Mouse (Mus musculus) mature B cell (primary cell): ENCODE results near the gene Fam57b.
"Not testable (repeated sequence)": the region's sequence is repeated elsewhere in the genome, so short reads cannot be mapped to it uniquely, and the experiment has no call there.

Experiments used
- in situ Hi-C: fragments of 300-500 bp; cut with MboI; formaldehyde crosslinking; loops from 2 replicates; pipeline ENCODE4 v1.14.3; 2019

Gene Fam57b

DNA sequence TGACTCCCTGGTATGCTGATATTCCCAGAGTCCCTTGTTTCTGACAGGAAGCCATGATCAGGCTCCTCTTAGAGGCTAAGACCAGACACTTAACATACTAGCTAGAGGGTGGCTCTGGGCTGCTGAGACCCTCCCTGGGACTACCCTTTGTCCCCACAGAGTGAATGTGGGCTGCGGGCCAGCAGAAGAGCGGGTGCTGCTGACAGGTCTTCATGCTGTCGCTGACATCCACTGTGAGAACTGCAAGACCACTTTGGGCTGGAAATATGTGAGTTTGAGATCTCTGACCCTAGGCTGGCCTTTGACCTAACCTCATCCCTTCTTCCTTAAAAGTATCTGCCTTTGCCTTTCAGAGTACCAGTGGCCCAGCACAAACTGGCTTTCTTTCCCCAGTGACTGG, 19.3 kb upstream of the Fam57b start:
- in situ Hi-C loops, result no loop called here

DNA sequence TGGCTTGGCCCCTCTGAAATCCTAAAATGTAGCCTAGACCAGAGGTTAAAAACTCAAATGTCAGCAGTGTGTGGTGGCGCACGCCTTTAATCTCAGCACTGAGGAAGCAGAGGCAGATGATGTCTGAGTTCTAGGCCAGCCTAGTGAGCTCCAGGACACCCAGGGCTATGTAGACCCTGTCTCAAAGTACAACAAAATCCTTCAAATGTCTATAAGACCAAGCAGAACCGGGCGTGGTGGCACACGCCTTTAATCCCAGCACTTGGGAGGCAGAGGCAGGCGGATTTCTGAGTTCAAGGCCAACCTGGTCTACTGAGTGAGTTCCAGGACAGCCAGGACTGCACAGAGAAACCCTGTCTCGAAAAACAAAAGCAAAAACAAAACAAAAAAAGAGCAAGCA, 18.4 kb upstream of the Fam57b start:
- in situ Hi-C loops, result not testable (repeated sequence)

DNA sequence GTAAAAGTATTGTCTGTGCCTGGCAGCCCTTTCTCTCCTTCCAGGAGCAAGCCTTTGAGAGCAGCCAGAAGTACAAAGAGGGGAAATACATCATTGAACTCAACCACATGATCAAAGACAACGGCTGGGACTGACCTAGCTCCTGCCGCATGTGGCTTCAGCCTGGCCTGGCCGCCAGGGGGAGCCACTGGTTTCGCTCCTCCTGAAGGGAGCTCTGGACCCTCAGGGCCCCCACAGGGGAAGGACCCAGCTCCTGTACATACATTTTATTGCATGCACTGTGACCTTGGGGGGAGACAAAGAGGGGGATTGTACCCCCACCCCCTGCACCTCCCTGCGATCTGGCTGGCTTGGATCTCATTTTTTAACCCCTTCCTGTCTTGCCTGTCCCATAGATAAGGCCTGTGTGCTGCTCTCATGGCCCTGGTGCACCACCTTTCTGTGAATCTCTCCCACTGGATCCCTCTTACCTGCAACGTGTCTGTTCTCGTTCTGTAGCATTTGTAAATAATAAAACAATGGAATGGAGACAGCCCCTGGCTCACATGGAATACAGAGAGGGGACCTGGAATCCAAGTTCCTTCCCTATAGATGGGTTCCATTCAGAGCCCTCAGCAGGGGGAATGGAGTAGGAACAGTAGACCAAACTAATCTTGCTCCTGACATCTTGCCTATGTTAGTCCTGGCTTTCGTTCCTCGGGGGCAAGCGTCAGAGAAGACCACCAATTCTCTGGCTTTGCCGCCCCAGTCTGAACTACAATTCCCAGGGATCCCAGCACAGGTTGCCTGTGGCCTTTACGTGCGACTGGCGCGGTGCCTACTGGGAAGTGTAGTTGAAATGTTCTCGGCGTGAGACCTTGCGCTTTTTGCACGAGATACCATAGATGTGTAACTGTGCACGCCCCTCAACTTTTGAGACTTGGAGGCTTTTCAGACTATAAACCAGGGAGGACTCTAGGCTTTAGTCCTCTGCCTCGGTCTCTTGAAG, 17.2 kb upstream of the Fam57b start:
- in situ Hi-C loops, result no loop called here

DNA sequence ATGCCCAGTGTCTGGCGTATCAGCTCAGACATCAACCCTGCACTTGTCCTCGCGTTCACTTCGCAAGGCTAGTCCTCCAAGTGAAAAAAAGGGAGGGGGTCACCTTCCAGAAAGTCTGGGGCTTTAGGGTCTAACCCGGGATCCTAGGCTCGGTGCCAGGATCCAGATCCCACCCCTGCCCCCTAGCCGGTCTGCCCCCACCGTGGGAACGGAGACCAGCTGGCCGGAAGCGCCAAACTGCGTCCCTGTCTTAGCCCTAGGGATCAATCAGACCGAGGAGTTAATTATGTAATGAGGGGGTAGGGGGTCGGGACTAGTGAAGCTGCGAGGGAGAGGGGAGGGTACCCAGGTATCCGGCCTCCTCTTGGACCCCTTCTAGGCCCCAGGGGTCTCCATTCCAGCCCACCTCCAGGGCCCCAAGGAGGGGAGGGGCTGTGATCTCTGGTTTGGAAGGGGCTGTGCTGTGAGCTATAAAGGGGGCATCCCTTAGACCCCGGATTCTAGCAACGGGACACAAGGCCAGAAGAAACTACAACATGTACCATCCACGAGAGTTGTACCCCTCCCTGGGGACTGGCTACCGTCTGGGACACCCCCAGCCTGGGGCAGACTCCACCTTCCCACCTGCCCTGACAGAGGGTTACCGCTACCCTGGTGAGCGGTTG, 16.4 kb upstream of the Fam57b start, which contains the start of gene Tbx6:
Tbx6 (plus strand) TSS at position 513 of the 665 bp plus-strand sequence.
- in situ Hi-C loops, result no loop called here

DNA sequence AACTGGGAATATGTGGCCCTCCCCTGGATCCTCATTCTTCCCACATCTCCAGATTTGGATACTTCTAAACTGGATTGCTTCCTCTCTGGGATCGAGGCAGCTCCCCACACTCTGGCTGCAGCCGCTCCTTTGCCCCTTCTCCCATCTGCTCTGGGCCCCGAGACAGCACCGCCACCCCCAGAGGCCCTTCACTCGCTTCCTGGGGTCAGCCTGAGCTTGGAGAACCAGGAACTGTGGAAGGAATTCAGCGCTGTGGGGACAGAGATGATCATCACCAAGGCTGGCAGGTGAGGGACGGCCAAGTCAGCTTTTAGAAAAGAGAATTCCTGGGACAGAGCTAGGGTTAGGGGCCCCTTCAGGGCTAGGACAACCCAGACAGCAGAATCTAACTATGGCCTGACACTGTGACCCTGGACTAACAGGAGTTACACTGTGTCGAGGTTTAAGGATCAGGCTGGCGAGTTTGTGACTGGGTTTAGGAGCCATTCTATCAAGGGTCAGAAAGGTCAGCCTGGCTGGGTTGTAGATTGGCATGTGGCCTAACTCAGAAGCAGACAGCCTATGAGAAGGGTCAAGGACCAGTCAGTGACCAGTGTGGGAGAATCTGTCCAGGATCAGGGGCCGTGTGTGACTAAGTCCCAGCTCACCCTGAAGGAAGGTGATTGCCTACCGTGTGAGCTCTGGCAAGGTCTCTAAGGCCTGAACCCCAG, 15.7 kb upstream of the Fam57b start:
- in situ Hi-C loops, result no loop called here

DNA sequence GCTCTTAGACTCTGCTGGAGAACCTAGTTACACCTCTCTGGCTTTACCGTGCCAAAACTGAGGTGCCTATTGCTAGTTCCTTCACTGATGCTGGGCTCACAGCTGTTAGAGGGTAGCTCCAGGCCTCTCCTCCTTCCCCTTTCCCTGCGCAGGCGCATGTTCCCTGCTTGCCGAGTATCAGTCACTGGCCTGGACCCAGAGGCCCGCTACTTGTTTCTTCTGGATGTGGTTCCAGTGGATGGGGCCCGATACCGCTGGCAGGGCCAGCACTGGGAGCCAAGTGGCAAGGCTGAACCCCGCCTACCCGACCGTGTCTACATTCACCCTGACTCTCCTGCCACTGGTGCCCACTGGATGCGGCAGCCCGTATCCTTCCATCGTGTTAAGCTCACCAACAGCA, 14.8 kb upstream of the Fam57b start:
- in situ Hi-C loops, result no loop called here

DNA sequence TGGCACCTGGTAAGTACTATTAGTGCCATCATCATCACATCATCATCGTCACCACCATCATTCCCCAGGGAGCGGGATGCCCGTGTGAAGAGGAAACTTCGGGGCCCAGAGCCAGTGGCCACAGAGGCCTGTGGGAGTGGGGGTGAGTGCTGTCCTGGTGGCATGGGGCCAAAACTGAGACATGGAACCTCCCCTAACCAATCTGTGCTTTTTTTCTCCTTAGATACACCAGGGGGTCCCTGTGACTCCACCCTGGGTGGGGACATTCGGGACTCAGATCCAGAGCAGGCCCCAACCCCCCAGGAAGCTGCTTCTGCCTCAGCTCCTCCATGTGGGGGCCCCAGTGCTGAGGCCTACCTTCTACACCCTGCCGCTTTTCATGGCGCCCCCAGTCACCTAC, 13.0 kb upstream of the Fam57b start:
- in situ Hi-C loops, result no loop called here

DNA sequence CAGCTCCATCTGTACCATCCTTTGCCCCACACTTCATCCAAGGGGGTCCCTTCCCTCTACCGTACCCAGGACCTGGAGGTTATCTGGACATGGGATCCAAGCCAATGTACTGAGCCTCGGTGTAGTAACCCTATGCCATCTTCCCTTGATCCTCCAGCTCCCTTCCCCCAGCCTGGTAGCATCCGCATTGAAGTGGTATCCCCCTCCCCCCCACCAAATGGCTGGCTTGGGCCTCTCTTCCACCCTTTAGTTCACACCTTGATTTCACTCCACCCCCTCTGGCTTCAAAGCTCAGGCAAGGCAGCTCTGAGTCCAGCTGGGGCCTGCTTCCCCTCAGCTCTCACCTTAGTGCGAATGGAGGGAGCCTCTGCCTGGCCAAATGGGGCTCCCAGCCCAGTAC, 12.4 kb upstream of the Fam57b start:
- in situ Hi-C loops, result no loop called here

DNA sequence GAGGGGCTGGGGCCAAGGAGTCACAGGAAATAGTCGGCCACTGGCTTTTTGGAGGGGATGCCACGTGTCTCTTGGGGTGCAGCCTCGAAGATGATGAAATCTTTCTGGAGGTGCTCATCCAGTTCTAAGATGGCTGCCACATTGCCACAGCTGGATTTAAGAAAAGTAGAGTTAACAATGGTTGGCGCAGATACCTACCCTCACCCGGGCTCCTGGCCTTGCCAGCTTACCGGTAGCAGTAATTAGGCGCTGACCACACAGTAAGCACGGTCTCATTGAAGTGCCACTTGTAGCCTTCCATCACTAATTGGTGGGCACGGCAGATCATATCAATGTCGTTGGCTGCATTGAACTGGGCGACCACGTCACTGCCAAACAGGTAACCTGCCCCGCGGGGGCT, 11.3 kb upstream of the Fam57b start:
- in situ Hi-C loops, result no loop called here

DNA sequence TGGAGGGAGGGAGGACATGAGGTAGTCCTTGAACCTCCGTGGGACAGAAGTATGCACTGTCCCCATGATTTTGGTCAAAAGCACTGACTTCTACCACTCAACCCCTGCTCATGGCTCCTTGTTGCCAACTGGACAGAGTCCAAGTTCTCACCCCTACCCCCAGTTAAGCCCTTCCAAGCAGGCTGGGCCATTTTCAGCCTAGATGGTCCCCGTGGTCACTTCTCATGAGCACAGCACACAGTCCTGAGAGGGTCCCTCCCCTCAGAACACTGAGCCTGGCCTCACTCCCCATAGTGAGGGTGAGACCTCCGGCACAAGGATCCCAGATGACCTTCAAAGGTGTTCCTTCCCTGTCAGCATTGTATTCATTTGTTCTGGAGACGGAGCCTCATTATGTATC, 8.3 kb upstream of the Fam57b start:
- in situ Hi-C loops, result no loop called here

DNA sequence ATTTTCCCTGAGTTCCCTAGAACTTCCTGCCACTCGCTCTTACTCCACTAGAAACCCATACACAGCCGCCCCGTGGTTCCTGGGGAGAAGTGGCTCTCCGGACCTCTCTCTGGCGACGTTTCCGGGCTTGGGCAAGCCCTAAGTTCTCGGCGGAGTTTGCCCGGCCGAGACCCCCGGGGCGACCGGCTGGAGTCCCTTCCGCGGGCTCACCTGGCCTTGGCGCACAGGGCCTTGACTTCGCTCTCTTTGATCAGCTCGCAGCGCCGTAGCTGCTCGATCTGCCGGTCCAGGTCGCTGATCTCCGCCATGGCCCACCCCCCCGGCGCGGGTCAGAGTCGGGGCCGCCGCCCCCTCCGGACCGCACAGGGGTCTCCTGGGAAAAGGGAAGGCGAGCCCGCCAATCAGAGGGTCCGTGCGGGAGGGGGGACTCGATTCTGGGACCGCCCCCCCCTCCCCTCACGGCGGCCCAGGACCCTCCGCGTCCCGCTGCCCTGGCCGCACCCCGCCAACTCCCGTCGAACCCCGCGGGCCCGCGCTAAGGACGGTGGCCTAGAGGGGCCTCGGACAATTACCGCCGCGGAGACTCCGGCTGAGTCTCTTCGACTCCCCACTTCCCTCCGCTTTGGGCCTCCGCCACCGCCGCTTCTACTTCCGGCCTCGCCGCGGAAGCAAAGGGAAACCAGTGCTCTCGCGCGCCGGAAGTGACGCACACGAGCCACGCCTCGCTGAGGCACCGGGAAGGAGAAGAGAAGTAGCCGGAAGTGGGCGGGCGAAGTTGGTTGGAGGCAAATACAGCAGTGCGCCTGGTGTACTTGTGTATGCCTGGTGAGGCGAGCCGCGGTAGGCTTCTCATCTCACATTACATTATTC, 5.4 kb upstream of the Fam57b start, which contains the start of gene Ppp4c:
Ppp4c (minus strand) TSS at position 646 of the 870 bp plus-strand sequence.
- in situ Hi-C loops, result no loop called here

DNA sequence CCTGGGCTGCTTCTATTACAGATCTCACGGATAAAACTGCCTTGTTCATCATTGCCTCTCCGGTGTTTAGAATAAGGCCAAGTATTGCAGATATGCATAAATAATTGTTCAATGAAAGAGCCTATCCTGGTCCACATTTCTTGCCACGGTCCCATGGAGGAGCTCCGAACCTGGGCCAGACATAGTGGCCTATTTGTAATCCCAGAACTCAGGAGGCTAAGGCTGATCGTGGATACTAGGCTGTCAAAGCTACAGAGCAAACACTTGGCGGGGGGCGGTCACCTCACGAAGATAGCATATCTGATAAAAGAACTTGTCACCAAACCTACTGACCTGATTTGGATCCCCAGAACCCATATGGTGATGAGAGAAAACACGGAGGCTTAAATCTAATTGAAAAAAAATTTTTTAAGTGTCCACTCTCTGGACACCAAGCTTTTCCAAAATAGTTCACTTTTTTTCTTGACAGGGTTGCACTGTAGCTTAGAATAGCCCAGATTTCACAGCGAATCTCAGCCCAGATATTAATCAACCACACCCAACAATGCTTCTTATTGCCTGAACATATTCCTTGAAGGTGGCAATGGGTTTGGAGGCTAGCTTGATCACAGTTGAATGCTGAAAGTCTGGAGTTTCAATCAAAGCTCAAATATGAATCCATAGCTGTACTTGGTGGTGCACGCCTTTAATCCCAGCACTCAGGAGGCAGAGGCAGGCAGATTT, 4.6 kb upstream of the Fam57b start:
- in situ Hi-C loops, result no loop called here

DNA sequence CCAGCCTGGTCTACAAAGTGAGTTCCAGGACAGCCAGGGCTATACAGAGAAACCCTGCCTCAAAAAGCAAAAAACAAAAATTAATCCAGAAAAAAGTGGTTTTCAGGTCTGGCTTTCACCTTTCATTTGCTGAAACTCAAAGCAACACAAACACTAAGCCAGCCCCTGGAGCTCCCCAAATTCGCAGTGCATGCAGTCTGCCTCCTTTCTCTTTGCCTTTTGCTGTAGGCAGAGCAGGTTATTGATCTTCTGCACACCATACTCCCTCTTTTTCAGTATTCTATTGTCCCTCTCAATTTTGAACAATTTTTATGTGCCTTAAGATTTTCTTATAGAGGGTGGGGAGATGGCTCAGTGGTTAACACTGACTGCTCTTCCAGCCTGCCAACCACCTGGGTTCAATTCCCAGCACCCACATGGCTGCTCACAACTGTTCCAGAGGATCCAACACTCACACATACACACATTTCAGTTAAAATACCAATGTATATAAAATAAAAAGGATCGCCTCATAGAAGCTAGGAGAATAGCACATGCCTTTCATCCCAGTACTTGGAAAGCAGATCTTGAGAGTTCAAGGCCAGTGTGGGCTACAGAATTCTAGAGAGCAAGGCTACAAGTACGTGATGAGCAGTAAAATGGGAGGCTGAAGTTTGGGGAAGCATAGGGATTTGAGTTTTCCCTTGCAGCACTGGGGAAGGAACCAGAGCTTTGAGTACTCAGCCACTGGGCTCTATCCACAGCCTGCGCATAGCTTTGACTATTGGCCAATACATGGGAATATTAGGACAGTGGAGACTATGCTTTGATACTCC, 3.8 kb upstream of the Fam57b start:
- in situ Hi-C loops, result no loop called here

DNA sequence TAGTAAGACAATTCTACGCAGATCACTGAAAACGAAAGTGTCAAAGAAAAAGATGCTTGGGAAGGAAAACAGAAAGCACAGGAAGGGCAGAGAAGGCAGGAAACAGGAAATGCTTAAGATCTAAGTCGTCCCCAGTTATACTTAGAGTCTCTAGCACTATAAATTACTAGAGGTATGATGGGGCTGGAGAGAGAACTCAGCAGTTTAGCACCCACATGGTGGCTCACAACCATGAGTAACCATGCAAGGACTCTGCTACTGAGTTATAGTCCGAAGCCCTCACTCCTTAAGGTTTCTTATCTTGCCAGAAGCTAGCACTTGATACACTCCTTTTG, 3.2 kb upstream of the Fam57b start:
- in situ Hi-C loops, result no loop called here

DNA sequence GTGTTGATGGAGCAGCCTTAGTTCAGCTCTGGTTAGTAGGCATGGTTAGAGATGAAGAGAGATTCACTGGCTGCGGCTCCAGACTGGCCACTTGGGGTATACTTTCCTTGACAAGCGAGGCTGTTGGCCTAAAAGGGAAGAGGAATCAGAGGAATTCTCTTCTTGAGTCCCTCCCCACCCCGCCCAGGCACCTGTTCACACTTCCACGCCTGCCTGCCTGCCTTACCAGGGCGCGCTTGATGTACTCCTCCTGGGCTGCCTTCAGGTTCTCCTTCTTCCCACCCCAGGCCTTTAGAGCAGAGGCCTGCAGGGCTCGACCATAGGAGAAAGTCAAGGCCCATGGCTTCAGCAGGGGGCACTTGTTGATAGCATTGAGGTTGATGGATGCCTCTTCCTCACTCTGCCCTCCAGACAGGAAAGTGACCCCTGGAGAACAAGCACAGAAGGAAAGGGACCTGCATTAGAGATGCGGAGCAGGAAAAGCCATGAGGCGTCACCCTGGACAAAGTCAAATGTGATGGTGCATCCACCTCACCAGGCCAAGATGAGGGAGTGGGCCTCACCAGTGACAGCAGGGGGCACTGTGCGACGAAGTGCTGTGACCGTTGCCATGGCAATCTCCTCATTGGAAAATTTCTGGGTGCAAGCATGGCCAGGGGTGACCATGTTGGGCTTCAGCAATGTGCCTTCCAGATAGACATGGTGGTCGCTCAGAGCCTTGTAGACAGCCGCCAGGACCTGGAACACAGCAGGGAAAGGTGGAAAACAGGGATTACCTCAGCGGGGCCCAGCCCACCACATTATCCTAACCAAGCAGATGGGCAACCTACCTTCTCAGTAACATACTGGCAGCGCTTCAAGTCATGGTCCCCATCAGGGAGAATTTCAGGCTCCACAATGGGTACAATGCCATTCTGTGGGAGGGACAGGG, 1.8 kb upstream of the Fam57b start:
- in situ Hi-C loops, result no loop called here

DNA sequence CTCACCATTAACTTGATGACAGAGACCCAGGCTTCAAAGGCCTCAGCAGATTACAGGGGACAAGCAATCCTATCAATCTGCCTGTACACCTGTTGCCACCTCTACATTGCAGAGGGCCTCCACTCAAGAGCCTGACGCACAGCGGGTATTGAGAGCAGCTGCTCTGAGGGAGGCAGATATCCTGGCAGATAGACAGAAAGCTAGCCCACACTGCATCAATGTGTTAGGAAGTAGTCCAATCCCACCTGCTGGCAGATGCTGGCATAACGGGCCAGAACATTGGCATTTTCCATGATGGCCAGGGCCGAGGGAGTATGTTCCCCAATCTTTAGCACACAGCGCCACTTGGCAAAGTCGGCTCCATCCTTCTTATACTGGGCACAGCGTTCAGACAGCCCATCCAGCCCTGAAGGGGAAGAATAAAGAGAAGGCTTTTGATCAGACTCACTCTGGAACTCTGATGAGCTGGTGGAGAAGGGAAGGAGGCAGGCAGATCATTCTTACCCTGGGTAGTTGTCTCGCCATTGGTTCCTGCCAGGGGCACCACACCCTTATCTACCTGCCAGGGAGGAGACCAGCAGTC, 1.0 kb upstream of the Fam57b start:
- in situ Hi-C loops, result no loop called here

DNA sequence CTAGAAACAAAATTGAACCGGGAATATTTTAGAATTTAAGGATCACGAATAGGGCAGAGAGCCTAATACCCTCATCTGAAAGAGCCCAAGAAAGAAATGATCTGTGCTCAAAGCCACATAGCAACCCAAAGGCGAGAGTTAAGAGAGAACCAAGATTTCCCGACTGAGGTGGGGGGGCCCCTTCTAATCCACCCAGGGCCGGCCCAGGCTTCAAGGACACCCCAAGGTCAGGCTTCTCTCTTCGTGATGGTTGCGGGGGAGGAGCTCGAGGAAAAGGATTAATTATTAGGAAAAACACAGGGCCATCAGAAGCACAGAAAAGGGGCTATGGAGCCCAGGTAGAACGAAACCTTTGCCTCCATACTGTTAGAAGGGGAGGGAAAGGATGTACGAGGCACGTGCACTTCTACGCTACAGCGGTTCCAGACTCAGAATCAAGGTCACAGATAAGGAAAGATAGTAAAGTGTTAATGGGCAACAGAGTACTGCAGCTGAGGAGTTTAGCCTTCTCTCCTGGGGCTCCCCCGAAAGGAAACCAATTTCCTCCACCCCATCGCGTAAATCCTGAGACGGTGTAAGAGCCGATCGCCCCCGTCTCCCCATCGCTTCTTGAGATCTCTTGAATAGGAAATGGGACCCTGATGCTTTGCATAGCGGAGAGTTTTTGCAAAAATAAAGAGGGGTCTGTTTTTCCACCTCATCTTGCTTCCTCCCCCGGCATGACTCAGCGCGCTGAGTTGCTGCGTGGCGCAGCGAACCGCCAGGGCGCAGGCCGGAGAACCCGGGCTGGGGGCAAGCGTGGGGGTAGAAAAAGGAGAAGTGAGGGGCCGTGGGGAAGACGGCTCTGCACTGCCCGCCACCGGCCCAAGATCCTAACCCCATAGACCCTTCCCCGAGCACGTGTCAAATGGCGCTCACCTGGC, 920 bp downstream of the Fam57b start:
- in situ Hi-C loops, result no loop called here
